Mouse (Mus musculus) heart, postnatal 14 days (tissue): ENCODE results near the gene Tex11. TPM values are rescaled to one million over a fixed set of nuclear protein-coding genes. Genes with fewer than 3 reads are reported as not detected.

Source experiments
- total RNA-seq, 2 experiments: library from RNA; stranded (reverse); gene quantifications; 2 replicates each; pipeline ENCODE4 v1.2.3; 2021

Tex11 gene
- total RNA-seq, 2 experiments from 2014 or later: 0.12 to 0.22 TPM

Other genes starting within 250 kb of the Tex11 start
- gene Slc7a3, start 26.4 kb upstream of the Tex11 start, total RNA-seq: under 1 TPM in 1 of 2 experiments, not detected in 1; 0.12 TPM
- gene Snx12, start 162.9 kb upstream of the Tex11 start, total RNA-seq: 10 to 100 TPM; 38.9 to 42.1 TPM
- gene Foxo4, start 194.9 kb upstream of the Tex11 start, total RNA-seq: 10 to 100 TPM; 42.3 to 43.2 TPM
- under 1 TPM; 0.32 to 0.38 TPM for gene Gm614, start 204.3 kb upstream of the Tex11 start, total RNA-seq
- gene Il2rg, start 208.6 kb upstream of the Tex11 start, total RNA-seq: 10 to 100 TPM; 11.5 to 19.4 TPM
- gene Gm20489, start 209.4 kb upstream of the Tex11 start, total RNA-seq: not detected
- 10 to 100 TPM; 22.5 to 25.8 TPM for gene Med12, start 214.4 kb upstream of the Tex11 start, total RNA-seq
- gene Nlgn3, start 239.5 kb upstream of the Tex11 start, total RNA-seq: under 1 TPM; 0.51 to 0.69 TPM